Mouse (Mus musculus) Patski (cell line): ENCODE data around the gene Acss3. TPM values are rescaled to one million over a fixed set of nuclear protein-coding genes. Genes with fewer than 3 reads are reported as not detected.

Experiments
- ATAC-seq: fragments of 100-300 bp; one replicate; pipeline ENCODE4 v1.8.0; 2021
- CTCF ChIA-PET: fragments of 350-600 bp; sonication (Branson Sonifier 250); formaldehyde crosslinking; loops from one replicate; lab custom pipeline; 2022; ENCODE audit warnings: inconsistent platforms; lab: Charles Lee
- POLR2A ChIA-PET: fragments of 350-600 bp; sonication (Branson Sonifier 250); formaldehyde crosslinking; loops from one replicate; lab custom pipeline; 2022; ENCODE audit warnings: antibody characterized with exemption, inconsistent platforms; lab: Charles Lee
- DNase-seq: peaks from one replicate; pipeline ENCODE4 v3.0.0-alpha.2; 2011; ENCODE audit warnings: low read depth, low spot score
- H3K27me3 ChIP-seq: fragments of 371-371 bp; one replicate; pipeline ENCODE4 v1.5.1; 2021
- CTCF ChIP-seq: fragments of 100-300 bp; IDR thresholded peaks from one replicate; pipeline ENCODE4 v1.5.1; 2021
- in situ Hi-C: fragments of 300-500 bp; cut with MboI; formaldehyde crosslinking; loops from 3 replicates; pipeline ENCODE4 v1.11.1; 2018; ENCODE audit warnings: low pct_unique_long_range_greater_than_20kb, mixed read lengths
- polyA plus RNA-seq: library from polyadenylated mRNA; unstranded; gene quantifications from one replicate; pipeline ENCODE4 v1.2.3, GENCODE M21; 2021

The Acss3 gene
- polyA plus RNA-seq, 1 experiment from 2014 or later, result 5.5 TPM

DNA sequence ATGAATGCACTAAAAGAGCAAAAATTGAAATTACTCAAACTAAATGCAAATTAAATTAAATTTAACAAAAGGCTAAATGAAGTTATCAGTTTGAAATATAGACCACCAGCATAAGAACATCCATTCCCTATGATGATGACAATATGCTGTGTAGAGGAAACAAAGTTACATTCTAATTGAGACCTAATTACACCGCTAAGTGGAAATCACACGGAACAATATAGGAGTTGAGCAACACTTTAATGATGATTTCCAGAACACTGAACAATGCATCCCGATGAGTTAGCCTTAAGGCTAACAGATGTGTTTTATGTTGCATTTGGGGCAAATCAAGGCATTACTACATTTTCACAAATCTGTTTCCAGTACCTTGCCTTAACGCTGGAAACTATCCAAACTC lies 99.2 kb downstream of the Acss3 start:
- ATAC-seq, result no peak
- TF ChIP-seq CTCF, result no peak
- DNase-seq, result no peak
- no peaks in the 10 kb centered on the region for H3K27me3 ChIP-seq
- ChIA-PET POLR2A (no interaction called here), CTCF (no interaction called here)
- in situ Hi-C loops, result no loop called here

DNA sequence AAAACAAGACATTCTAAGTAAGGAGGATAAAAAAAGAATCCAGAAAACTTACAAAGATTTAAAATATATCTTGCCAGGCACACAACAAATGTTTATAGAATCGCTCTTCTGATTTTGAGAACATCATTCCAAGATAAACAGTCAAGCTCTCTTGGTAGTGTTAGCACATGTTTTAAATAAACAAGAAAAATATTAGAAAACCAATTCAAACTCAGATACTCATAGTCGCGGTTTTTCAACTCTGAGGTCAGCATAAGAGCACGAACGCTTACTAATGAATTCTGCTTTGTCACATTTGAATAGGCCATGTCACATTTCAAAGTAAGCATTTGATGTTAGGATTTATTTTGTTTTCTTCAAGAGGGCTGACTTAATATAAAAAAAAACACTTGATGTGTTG lies 102.3 kb downstream of the Acss3 start:
- ATAC-seq (no peak), DNase-seq (no peak)
- ChIA-PET POLR2A (no interaction called here), CTCF (no interaction called here)
- in situ Hi-C loops, result no loop called here
- no peaks in the 10 kb centered on the region for H3K27me3 ChIP-seq
- TF ChIP-seq CTCF, result no peak

- ChIA-PET CTCF (no interaction called here), POLR2A (no interaction called here)
- no peaks in the 10 kb centered on the region for H3K27me3 ChIP-seq
- TF ChIP-seq CTCF, result no peak
- ATAC-seq, result no peak
- in situ Hi-C loops, result no loop called here
- no peak for DNase-seq
Observed at GRCm38 (mm10) chr10:107011142-107011541, 112.3 kb downstream of the Acss3 start.

- in situ Hi-C loops, result no loop called here
- POLR2A ChIA-PET, result interaction anchor here (0.6 kb wide), 1 partner anchor 12 kb away, joined by 3 read pairs; no protein-coding TSS in a partner anchor
- ATAC-seq, result no peak
Observed at GRCm38 (mm10) chr10:106998052-106998625, 125.3 kb downstream of the Acss3 start.

GRCm38 (mm10) chr10:106989478-106989877 lies 134.0 kb downstream of the Acss3 start:
- ChIA-PET CTCF (no interaction called here), POLR2A (no interaction called here)
- TF ChIP-seq CTCF, result no peak
- peak; percentile 96 for ATAC-seq
- DNase-seq, result peak; percentile 46
- in situ Hi-C loops, result no loop called here
- no peaks in the 10 kb centered on the region for H3K27me3 ChIP-seq

More at GRCm38 (mm10) chr10:106998052-106998625, 125.3 kb downstream of the Acss3 start:
- no peak for DNase-seq
- CTCF ChIA-PET, result interaction anchor here (1.0 kb wide), 1 partner anchor 8 kb away, joined by 3 read pairs; no protein-coding TSS in a partner anchor
- H3K27me3 ChIP-seq, result no peaks in the 10 kb centered on the region
- no peak for TF ChIP-seq CTCF

DNA sequence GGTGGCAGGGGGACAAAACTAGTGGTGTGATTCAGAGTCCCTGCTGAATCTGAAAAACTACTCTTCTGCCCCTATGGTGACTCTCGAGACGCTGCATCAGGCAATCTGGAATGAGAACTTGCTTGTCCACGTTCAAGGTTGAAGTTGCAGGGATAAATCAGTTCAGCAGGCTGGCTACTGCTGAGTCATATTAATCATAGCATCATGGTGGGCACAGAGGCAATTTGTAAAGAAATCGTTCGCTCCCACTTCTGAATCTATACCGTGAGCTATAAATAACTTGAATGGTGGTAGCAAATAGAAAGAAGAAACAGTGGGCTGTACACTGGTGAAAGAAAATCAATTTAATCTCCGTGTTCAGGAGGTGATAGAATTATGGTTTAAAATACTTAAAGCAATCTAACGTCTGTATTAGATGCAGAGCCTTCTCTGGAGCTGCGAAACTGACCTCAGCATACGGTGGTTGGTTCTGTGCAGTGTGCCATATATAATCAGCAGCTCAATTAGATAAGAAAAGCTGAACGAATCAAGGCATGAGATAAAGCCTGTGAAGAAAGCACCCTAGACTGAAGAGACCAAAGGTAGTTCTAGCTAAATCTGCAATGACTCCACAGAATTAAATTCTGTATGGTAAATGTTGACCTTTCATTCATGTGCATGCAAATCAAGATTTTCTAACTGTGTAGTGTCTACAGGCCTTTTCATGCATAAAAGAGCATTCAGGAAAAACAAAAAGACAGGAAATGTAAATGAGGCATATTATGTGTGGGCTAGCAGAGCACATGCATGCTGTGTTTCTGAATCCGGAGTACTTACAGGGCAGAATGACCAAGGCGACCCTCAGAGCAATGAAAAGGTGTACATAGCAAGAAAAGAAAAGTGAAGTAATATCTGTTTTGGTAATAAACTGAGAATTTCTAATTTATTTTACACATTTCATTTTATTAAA lies 148.0 kb downstream of the Acss3 start:
- ChIA-PET CTCF (interaction anchor here (1.8 kb wide), 1 partner anchor 9 kb away, joined by 5 read pairs; no protein-coding TSS in a partner anchor), POLR2A (no interaction called here)
- ATAC-seq, result no peak

GRCm38 (mm10) chr10:106959026-106959425 lies 164.4 kb downstream of the Acss3 start:
- POLR2A ChIA-PET, result no interaction called here
- ATAC-seq (no peak), DNase-seq (no peak)
- H3K27me3 ChIP-seq, result no peaks in the 10 kb centered on the region
- TF ChIP-seq CTCF, result no peak
- CTCF ChIA-PET, result no interaction called here
- in situ Hi-C loops, result no loop called here

More for the DNA sequence above, 148.0 kb downstream of the Acss3 start:
- no peaks in the 10 kb centered on the region for H3K27me3 ChIP-seq
- no peak for TF ChIP-seq CTCF
- no peak for DNase-seq
- in situ Hi-C loops, result no loop called here

- in situ Hi-C loops, result no loop called here
- CTCF ChIA-PET, result no interaction called here
- POLR2A ChIA-PET, result no interaction called here
- no peak for TF ChIP-seq CTCF
- H3K27me3 ChIP-seq, result no peaks in the 10 kb centered on the region
- no peak for DNase-seq
- ATAC-seq, result no peak
Observed at GRCm38 (mm10) chr10:106941380-106941779, 182.1 kb downstream of the Acss3 start.

DNA sequence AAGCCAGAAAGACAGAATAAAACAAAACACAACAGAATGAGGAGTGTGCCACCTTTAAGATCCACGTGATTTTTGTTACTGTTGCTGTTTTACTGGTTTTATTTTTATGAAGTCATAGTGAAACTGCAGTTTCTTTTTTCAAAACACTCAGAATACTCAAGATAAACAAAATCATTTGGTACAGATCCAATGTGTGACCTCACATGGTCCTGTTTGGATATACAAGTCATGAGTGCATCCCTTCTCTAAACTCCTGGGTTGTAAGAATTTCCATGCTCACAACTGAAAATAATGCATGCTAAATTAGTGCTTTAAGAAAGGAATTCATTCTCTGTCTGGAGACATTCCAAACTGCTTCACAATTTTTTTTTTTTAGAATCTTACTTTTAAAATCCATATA lies 184.0 kb downstream of the Acss3 start:
- no peak for DNase-seq
- ATAC-seq, result no peak
- in situ Hi-C loops, result loop anchor here (10.0 kb wide), 2 partner anchors 765 to 805 kb away; no protein-coding TSS in a partner anchor
- CTCF ChIA-PET, result interaction anchor here (1.5 kb wide), 1 partner anchor 457 kb away, joined by 3 read pairs; no protein-coding TSS in a partner anchor
- no peak for TF ChIP-seq CTCF
- POLR2A ChIA-PET, result no interaction called here
- H3K27me3 ChIP-seq, result no peaks in the 10 kb centered on the region

DNA sequence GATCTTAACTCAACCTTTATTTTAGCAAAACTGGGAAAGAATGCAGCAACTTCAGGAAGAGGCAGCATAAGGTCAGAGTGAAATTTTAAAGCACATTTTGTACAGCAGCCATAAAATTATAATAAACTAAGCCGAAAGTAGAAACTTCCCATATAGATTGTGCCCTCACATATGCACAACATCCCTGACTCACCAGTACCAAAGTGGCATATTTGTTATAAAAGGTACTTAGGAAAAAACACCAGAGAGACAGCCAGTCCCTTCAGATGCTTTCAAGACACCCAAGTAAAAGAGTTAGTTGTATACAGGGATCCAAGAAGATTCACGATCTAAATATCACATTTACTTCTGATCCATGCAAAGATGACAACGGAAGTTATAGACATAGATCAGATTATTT lies 184.6 kb downstream of the Acss3 start:
- ChIA-PET POLR2A (interaction anchor here (0.8 kb wide), 1 partner anchor 11 kb away, joined by 3 read pairs; no protein-coding TSS in a partner anchor), CTCF (interaction anchor here (1.2 kb wide), 1 partner anchor 451 kb away, joined by 3 read pairs; no protein-coding TSS in a partner anchor)
- ATAC-seq (no peak), DNase-seq (no peak)
- in situ Hi-C loops, result loop anchor here (10.0 kb wide), 2 partner anchors 766 to 806 kb away; no protein-coding TSS in a partner anchor
- no peaks in the 10 kb centered on the region for H3K27me3 ChIP-seq
- no peak for TF ChIP-seq CTCF
